Mouse (Mus musculus): Measurements from ENCODE around the gene Gon7. TPM values are rescaled to one million over a fixed set of nuclear protein-coding genes. Genes with fewer than 3 reads are reported as not detected.

The Gon7 gene
- polyA plus RNA-seq, 1 experiment from 2014 or later = 30.8 TPM

DNA sequence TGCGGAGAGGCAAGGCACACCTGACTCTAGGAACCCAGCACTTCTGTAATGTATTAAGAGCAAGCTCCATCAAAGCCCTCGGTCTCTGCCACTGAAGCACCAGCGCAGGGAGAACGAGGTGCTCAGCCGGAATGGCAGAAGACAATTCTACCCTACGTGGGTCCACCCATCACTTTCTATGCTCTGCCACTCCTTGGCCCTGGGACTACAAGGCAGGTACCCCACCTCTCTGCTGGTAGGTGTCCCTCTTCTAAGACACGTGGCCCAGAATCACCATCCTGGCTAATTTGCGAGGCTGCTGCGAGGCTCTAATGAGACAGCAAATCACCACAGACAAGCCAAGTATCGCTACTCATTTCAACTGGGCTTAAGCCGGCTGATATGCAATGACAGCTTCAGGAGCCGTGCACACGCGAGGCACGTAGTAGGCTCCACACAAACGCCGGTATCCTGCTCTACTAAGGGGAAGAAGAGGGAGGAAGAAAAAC is 53.6 kb downstream of the Gon7 start:
- no peaks in the 10 kb centered on the region for H3K27me3 ChIP-seq (replicated peaks)
- no peaks in the 10 kb centered on the region for H3K9me3 ChIP-seq
- 11% methylated on average over 17 of the region's 17 CpGs for WGBS
- no peaks in the 10 kb centered on the region for H3K36me3 ChIP-seq
- peak overlapping the region; percentile 86 for H3K4me3 ChIP-seq (replicated peaks)
- peak overlapping the region; percentile 84 for H3K9ac ChIP-seq
- peaks cover 37% of the 10 kb centered on the region for H3K4me1 ChIP-seq (replicated peaks)
- peak overlapping the region; percentile 81 for H3K27ac ChIP-seq
- no peak for ATAC-seq
- H3K4me2 ChIP-seq (replicated peaks) = peak overlapping the region; percentile 95

DNA sequence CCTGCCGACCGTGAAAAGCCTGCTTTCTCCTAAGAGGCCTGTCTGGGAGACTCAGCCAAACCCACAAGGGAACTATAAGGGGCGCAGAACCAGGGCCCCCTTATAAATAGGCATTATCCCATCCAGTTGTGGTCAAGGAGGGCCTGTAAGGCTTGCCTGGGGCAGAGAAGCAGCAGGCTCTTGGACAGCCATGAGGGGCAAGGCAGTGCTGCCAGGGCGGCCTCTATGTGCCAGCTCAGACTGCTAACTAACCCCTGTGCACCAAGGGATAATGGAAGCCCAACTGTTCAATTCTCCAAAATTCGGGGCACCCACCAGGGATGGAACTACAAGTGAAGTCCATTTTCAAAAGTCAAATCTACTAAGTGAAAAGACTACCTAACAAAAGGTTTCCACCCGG is 54.2 kb downstream of the Gon7 start:
- H3K9ac ChIP-seq = peak overlapping the region; percentile 84
- H3K9me3 ChIP-seq = no peaks in the 10 kb centered on the region
- WGBS = 51% methylated on average over 6 of the region's 6 CpGs
- H3K27ac ChIP-seq = peak overlapping the region; percentile 81
- H3K27me3 ChIP-seq (replicated peaks) = no peaks in the 10 kb centered on the region
- peak overlapping the region; percentile 86 for H3K4me3 ChIP-seq (replicated peaks)
- H3K4me1 ChIP-seq (replicated peaks) = peaks cover 40% of the 10 kb centered on the region
- H3K4me2 ChIP-seq (replicated peaks) = peak overlapping the region; percentile 95
- H3K36me3 ChIP-seq = no peaks in the 10 kb centered on the region
- no peak for ATAC-seq

Other genes with a start within 250 kb of the Gon7 start
- gene Chga, start 202.8 kb downstream of the Gon7 start, polyA plus RNA-seq (2015; fragmentation: Nextera tagmentation; extraction: Ambion mirVana) = 26.2 and 27.3 TPM in 2 replicates
- gene Itpk1, start 52.9 kb downstream of the Gon7 start, polyA plus RNA-seq (2015; fragmentation: Nextera tagmentation; extraction: Ambion mirVana) = 39.1 and 40.1 TPM in 2 replicates
- 20.5 and 23.1 TPM in 2 replicates for gene Moap1, start 14.1 kb downstream of the Gon7 start, polyA plus RNA-seq (2015; fragmentation: Nextera tagmentation; extraction: Ambion mirVana)
- 15.3 and 16.3 TPM in 2 replicates for gene Tmem251, start 14.0 kb downstream of the Gon7 start, polyA plus RNA-seq (2015; fragmentation: Nextera tagmentation; extraction: Ambion mirVana)
- gene Gm28051, start within 50 bp of the Gon7 start, polyA plus RNA-seq (2015; fragmentation: Nextera tagmentation; extraction: Ambion mirVana) = not detected in 2 replicates
- gene Ubr7, start 164 bp upstream of the Gon7 start, polyA plus RNA-seq (2015; fragmentation: Nextera tagmentation; extraction: Ambion mirVana) = 32.2 and 36.8 TPM in 2 replicates
- 18.7 and 21.0 TPM in 2 replicates for gene Gm20604, start 869 bp upstream of the Gon7 start, polyA plus RNA-seq (2015; fragmentation: Nextera tagmentation; extraction: Ambion mirVana)
- gene Btbd7, start 120.7 kb upstream of the Gon7 start, polyA plus RNA-seq (2015; fragmentation: Nextera tagmentation; extraction: Ambion mirVana) = 15.0 and 15.9 TPM in 2 replicates
- not detected in 2 replicates for gene Cox8c, start 141.5 kb upstream of the Gon7 start, polyA plus RNA-seq (2015; fragmentation: Nextera tagmentation; extraction: Ambion mirVana)
- gene Unc79, start 191.1 kb upstream of the Gon7 start, polyA plus RNA-seq (2015; fragmentation: Nextera tagmentation; extraction: Ambion mirVana) = 0.28 and 0.59 TPM in 2 replicates

Measured in intestine, embryonic 15.5 days (tissue).